Mouse (Mus musculus): ENCODE results near the gene Tkfc. TPM values are rescaled to one million over a fixed set of nuclear protein-coding genes. Genes with fewer than 3 reads are reported as not detected.

Gene Tkfc
- 19.8 and 24.2 TPM in 2 replicates for polyA plus RNA-seq (2015; fragmentation: Nextera tagmentation; extraction: Ambion mirVana)

GRCm38 (mm10) chr19:10605293-10605900, at the start of gene Tkfc, which contains the start of gene Ddb1:
TSS of gene Tkfc (minus strand) at chr19:10605654.
TSS of gene Ddb1 (plus strand) at chr19:10605327.
- peak within 1 kb of the TSS; percentile 86 for H3K27ac ChIP-seq
- H3K4me2 ChIP-seq: peak within 1 kb of the TSS; percentile 81
- no peaks in the 10 kb centered on the region for H3K27me3 ChIP-seq
- peak within 1 kb of the TSS; percentile 97 for H3K9ac ChIP-seq
- ATAC-seq: peak; percentile 97
- peak within 1 kb of the TSS; percentile 94 for H3K4me3 ChIP-seq
- peaks cover 44% of the 10 kb centered on the region for H3K4me1 ChIP-seq
- H3K9me3 ChIP-seq (replicated peaks): no peaks in the 10 kb centered on the region
- WGBS: under 1% methylated on average over 47 of the region's 49 CpGs
- peaks cover 35% of the 10 kb centered on the region for H3K36me3 ChIP-seq (ENCODE audit: poor library complexity, severe bottlenecking)

- Histone ChIP-seq H3K4me3 (no peak overlapping the region), H3K9me3 (replicated peaks) (no peaks in the 10 kb centered on the region), H3K36me3 (ENCODE audit: poor library complexity, severe bottlenecking) (no peaks in the 10 kb centered on the region), H3K9ac (no peak overlapping the region), H3K4me2 (no peak overlapping the region), H3K27ac (no peak overlapping the region), H3K27me3 (no peaks in the 10 kb centered on the region), H3K4me1 (no peaks in the 10 kb centered on the region)
- WGBS: 77% methylated on average over 8 of the region's 8 CpGs
- no peak for ATAC-seq
Measured at GRCm38 (mm10) chr19:10648156-10648555, 42.7 kb upstream of the Tkfc start.

- Histone ChIP-seq H3K27ac (no peak overlapping the region), H3K27me3 (no peaks in the 10 kb centered on the region), H3K4me3 (no peak overlapping the region), H3K9ac (no peak overlapping the region), H3K4me1 (no peaks in the 10 kb centered on the region), H3K4me2 (no peak overlapping the region), H3K9me3 (replicated peaks) (no peaks in the 10 kb centered on the region), H3K36me3 (ENCODE audit: poor library complexity, severe bottlenecking) (no peaks in the 10 kb centered on the region)
- 88% methylated on average over 2 of the region's 2 CpGs for WGBS
- no peak for ATAC-seq
Measured at GRCm38 (mm10) chr19:10645616-10646015, 40.2 kb upstream of the Tkfc start.

- no peak overlapping the region for H3K27ac ChIP-seq
- H3K9ac ChIP-seq: no peak overlapping the region
- H3K4me3 ChIP-seq: no peak overlapping the region
- H3K9me3 ChIP-seq (replicated peaks): no peaks in the 10 kb centered on the region
- WGBS: 55% methylated on average over 13 of the region's 13 CpGs
- no peaks in the 10 kb centered on the region for H3K4me1 ChIP-seq
- H3K4me2 ChIP-seq: no peak overlapping the region
- no peaks in the 10 kb centered on the region for H3K36me3 ChIP-seq (ENCODE audit: poor library complexity, severe bottlenecking)
- peaks cover 3% of the 10 kb centered on the region; the same call in 1 of the 2 replicates for H3K27me3 ChIP-seq
- ATAC-seq: no peak
Measured at GRCm38 (mm10) chr19:10640589-10641378, 35.3 kb upstream of the Tkfc start.

GRCm38 (mm10) chr19:10640080-10640479, 34.6 kb upstream of the Tkfc start:
- H3K4me1 ChIP-seq: peaks cover 4% of the 10 kb centered on the region
- 19% methylated on average over 5 of the region's 5 CpGs for WGBS
- H3K27me3 ChIP-seq: peaks cover 7% of the 10 kb centered on the region; the same call in 1 of the 2 replicates
- no peaks in the 10 kb centered on the region for H3K9me3 ChIP-seq (replicated peaks)
- no peak overlapping the region for H3K9ac ChIP-seq
- H3K27ac ChIP-seq: no peak overlapping the region
- no peaks in the 10 kb centered on the region for H3K36me3 ChIP-seq (ENCODE audit: poor library complexity, severe bottlenecking)
- no peak for ATAC-seq
- no peak overlapping the region for H3K4me2 ChIP-seq
- H3K4me3 ChIP-seq: no peak overlapping the region

GRCm38 (mm10) chr19:10637840-10638239, 32.4 kb upstream of the Tkfc start:
- H3K4me2 ChIP-seq: no peak overlapping the region
- peaks cover 12% of the 10 kb centered on the region for H3K27me3 ChIP-seq
- H3K4me3 ChIP-seq: no peak overlapping the region
- H3K27ac ChIP-seq: no peak overlapping the region
- WGBS: 77% methylated on average over 7 of the region's 7 CpGs
- no peaks in the 10 kb centered on the region for H3K9me3 ChIP-seq (replicated peaks)
- H3K4me1 ChIP-seq: peaks cover 16% of the 10 kb centered on the region
- no peak for ATAC-seq
- no peak overlapping the region for H3K9ac ChIP-seq
- H3K36me3 ChIP-seq (ENCODE audit: poor library complexity, severe bottlenecking): no peaks in the 10 kb centered on the region

- no peak overlapping the region for H3K27ac ChIP-seq
- WGBS: 3% methylated on average over 21 of the region's 21 CpGs
Measured at GRCm38 (mm10) chr19:10634872-10635318, 29.4 kb upstream of the Tkfc start.

GRCm38 (mm10) chr19:10634106-10634871, 28.8 kb upstream of the Tkfc start, which contains the start of gene Vwce:
TSS of gene Vwce (plus strand) at chr19:10634213.
- WGBS: 2% methylated on average over 30 of the region's 32 CpGs
- Histone ChIP-seq H3K27ac (no peak within 1 kb of the TSS), H3K9me3 (replicated peaks) (no peaks in the 10 kb centered on the region), H3K4me3 (peak within 1 kb of the TSS; percentile 42), H3K27me3 (peaks cover 12% of the 10 kb centered on the region), H3K36me3 (ENCODE audit: poor library complexity, severe bottlenecking) (peaks cover 20% of the 10 kb centered on the region), H3K4me1 (peaks cover 16% of the 10 kb centered on the region), H3K9ac (peak within 1 kb of the TSS; percentile 62), H3K4me2 (peak within 1 kb of the TSS; percentile 91)
- peak; percentile 67 for ATAC-seq

More at GRCm38 (mm10) chr19:10634872-10635318, 29.4 kb upstream of the Tkfc start:
- peak; percentile 84 for ATAC-seq
- peaks cover 14% of the 10 kb centered on the region for H3K36me3 ChIP-seq (ENCODE audit: poor library complexity, severe bottlenecking)
- peak overlapping the region; percentile 91 for H3K4me2 ChIP-seq
- no peaks in the 10 kb centered on the region for H3K9me3 ChIP-seq (replicated peaks)
- H3K4me1 ChIP-seq: peaks cover 16% of the 10 kb centered on the region
- H3K27me3 ChIP-seq: peaks cover 12% of the 10 kb centered on the region
- peak overlapping the region; percentile 62 for H3K9ac ChIP-seq
- peak overlapping the region; percentile 42 for H3K4me3 ChIP-seq

- Histone ChIP-seq H3K27me3 (no peaks in the 10 kb centered on the region), H3K4me1 (peaks cover 30% of the 10 kb centered on the region), H3K9me3 (replicated peaks) (no peaks in the 10 kb centered on the region), H3K4me2 (no peak overlapping the region), H3K9ac (no peak overlapping the region), H3K4me3 (no peak overlapping the region), H3K36me3 (ENCODE audit: poor library complexity, severe bottlenecking) (peaks cover 65% of the 10 kb centered on the region), H3K27ac (no peak overlapping the region)
- WGBS: 84% methylated on average over 5 of the region's 5 CpGs
- no peak for ATAC-seq
Measured at GRCm38 (mm10) chr19:10608573-10609240, 3.3 kb upstream of the Tkfc start.

- no peak for ATAC-seq
- peaks cover 38% of the 10 kb centered on the region for H3K36me3 ChIP-seq (ENCODE audit: poor library complexity, severe bottlenecking)
- H3K4me2 ChIP-seq: peak overlapping the region; percentile 81
- H3K4me1 ChIP-seq: peaks cover 44% of the 10 kb centered on the region
- no peaks in the 10 kb centered on the region for H3K27me3 ChIP-seq
- H3K9me3 ChIP-seq (replicated peaks): no peaks in the 10 kb centered on the region
- H3K27ac ChIP-seq: peak overlapping the region; percentile 86
- peak overlapping the region; percentile 94 for H3K4me3 ChIP-seq
- WGBS: 8% methylated on average over 20 of the region's 20 CpGs
- peak overlapping the region; percentile 97 for H3K9ac ChIP-seq
Measured at GRCm38 (mm10) chr19:10605901-10606622, 608 bp upstream of the Tkfc start.

GRCm38 (mm10) chr19:10604534-10604933, 920 bp downstream of the Tkfc start:
- H3K4me2 ChIP-seq: peak overlapping the region; percentile 81
- H3K27me3 ChIP-seq: no peaks in the 10 kb centered on the region
- no peaks in the 10 kb centered on the region for H3K9me3 ChIP-seq (replicated peaks)
- peak overlapping the region; percentile 94 for H3K4me3 ChIP-seq
- peak overlapping the region; percentile 97 for H3K9ac ChIP-seq
- ATAC-seq: no peak
- H3K27ac ChIP-seq: peak overlapping the region; percentile 83
- peaks cover 44% of the 10 kb centered on the region for H3K4me1 ChIP-seq
- peaks cover 35% of the 10 kb centered on the region for H3K36me3 ChIP-seq (ENCODE audit: poor library complexity, severe bottlenecking)
- 64% methylated on average over 3 of the region's 3 CpGs for WGBS

All from forebrain, embryonic 13.5 days (tissue).